Mouse (Mus musculus) layer of hippocampus, postnatal 36 days (tissue): ENCODE measurements at regions not wholly inside any gene's neighbourhood (a gene's known extent, or its start where the extent isn't known, plus 50 kb on each side); places are given as distances from the start of the nearest gene placed in this dataset.

Experiments used
- DNase-seq, 2 experiments: peaks; one replicate each; pipeline ENCODE4 v3.0.0; 2022

- peak; percentile 32 to 37 for DNase-seq
Measured at GRCm38 (mm10) chr6:139391307-139391706, 110.5 kb downstream of the Rergl start.

GRCm38 (mm10) chr6:139350939-139351338, 150.8 kb downstream of the Rergl start:
- DNase-seq, result no peak

- DNase-seq, result no peak
Measured at GRCm38 (mm10) chr6:139325226-139325625, 176.6 kb downstream of the Rergl start.

- DNase-seq, result peak; percentile 4 to 5
Measured at GRCm38 (mm10) chr6:139307651-139308050, 194.1 kb downstream of the Rergl start.

GRCm38 (mm10) chr6:139304306-139304705, 197.5 kb downstream of the Rergl start:
- DNase-seq, result no peak

- DNase-seq, result no peak
Measured at GRCm38 (mm10) chr6:139295701-139296100, 206.1 kb downstream of the Rergl start.

GRCm38 (mm10) chr6:139279093-139279492, 222.7 kb downstream of the Rergl start:
- DNase-seq, result no peak

GRCm38 (mm10) chr6:139275512-139275911, 226.3 kb downstream of the Rergl start:
- DNase-seq, result no peak

GRCm38 (mm10) chr6:139253704-139254103, 248.1 kb downstream of the Rergl start:
- DNase-seq, result no peak

GRCm38 (mm10) chr6:139248920-139249547, 252.7 kb downstream of the Rergl start:
- DNase-seq, result peak; percentile 67 to 69

GRCm38 (mm10) chr6:139226127-139226526, 275.6 kb downstream of the Rergl start:
- DNase-seq, result no peak

GRCm38 (mm10) chr6:139214488-139214887, 287.3 kb downstream of the Rergl start:
- DNase-seq, result no peak

GRCm38 (mm10) chr6:139210256-139210655, 291.5 kb downstream of the Rergl start:
- DNase-seq, result no peak

GRCm38 (mm10) chr6:139198601-139199000, 303.2 kb downstream of the Rergl start:
- no peak for DNase-seq

- no peak for DNase-seq
Measured at GRCm38 (mm10) chr6:139186431-139186830, 315.3 kb downstream of the Rergl start.

- DNase-seq, result no peak
Measured at GRCm38 (mm10) chr6:139160352-139160751, 341.4 kb downstream of the Rergl start.

GRCm38 (mm10) chr6:139159741-139160140, 342.0 kb downstream of the Rergl start:
- DNase-seq, result no peak

- no peak for DNase-seq
Measured at GRCm38 (mm10) chr6:139154802-139155201, 347.0 kb downstream of the Rergl start.

GRCm38 (mm10) chr6:139135693-139136092, 366.1 kb downstream of the Rergl start:
- DNase-seq, result no peak

- DNase-seq, result no peak
Measured at GRCm38 (mm10) chr6:139132083-139132679, 369.6 kb downstream of the Rergl start.

- DNase-seq, result no peak
Measured at GRCm38 (mm10) chr6:139108263-139108662, 393.5 kb downstream of the Rergl start.

- no peak for DNase-seq
Measured at GRCm38 (mm10) chr6:139103397-139103796, 398.4 kb downstream of the Rergl start.

- DNase-seq, result no peak
Measured at GRCm38 (mm10) chr6:139099273-139099672, 402.5 kb downstream of the Rergl start.

GRCm38 (mm10) chr6:139075433-139075832, 417.1 kb upstream of the Igbp1b start:
- DNase-seq, result no peak
